Mouse (Mus musculus): ENCODE data around the gene Dram1. TPM values are rescaled to one million over a fixed set of nuclear protein-coding genes. Genes with fewer than 3 reads are reported as not detected.
A peak's percentile ranks its signal among the peaks of the same experiment; 100 is the strongest.

The Dram1 gene
- total RNA-seq, 1 experiment = 3.3 TPM

DNA sequence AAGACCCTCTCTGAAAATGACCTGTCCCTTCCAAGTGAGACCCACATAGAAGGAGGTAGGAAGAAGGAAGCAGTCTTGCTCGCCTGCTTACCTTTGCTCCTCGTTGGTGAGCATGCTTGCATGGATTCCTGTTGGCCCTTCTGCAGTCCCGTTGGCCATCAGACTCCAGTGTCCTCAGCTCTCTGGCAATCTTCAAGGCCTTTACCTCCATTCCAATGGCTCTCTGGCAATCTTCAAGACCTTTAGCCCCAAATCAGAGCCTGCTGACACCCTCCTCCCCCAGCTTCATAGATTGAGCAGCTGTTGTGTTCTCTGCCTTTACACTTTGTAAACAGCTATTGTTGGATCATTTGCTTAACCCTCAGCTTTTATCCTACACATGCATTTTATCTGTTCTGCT lies 14.7 kb downstream of the Dram1 start:
- Histone ChIP-seq H3K27ac (ENCODE audit: insufficient read depth, low read depth, low read length, poor library complexity, severe bottlenecking) (no peak overlapping the region), H3K9ac (ENCODE audit: insufficient read depth, low read depth, low read length, poor library complexity, severe bottlenecking) (no peak overlapping the region), H3K36me3 (ENCODE audit: control insufficient read depth, insufficient read depth, low read length, poor library complexity, severe bottlenecking) (no peaks in the 10 kb centered on the region), H3K4me3 (ENCODE audit: insufficient read depth in 1 of 2, low read depth in 1 of 2, low read length in 2 of 2, poor library complexity in 1 of 2, severe bottlenecking in 1 of 2) (no peak overlapping the region), H3K9me3 (ENCODE audit: control insufficient read depth, insufficient read depth, low read depth, low read length) (no peaks in the 10 kb centered on the region), H3K4me1 (ENCODE audit: control insufficient read depth in 2 of 2, insufficient read depth in 2 of 2, low read length in 2 of 2, poor library complexity in 1 of 2) (no peaks in the 10 kb centered on the region)
- TF ChIP-seq CHD2 (IDR thresholded peaks at IDR 0.05; ENCODE audit: low read depth, low read length) (no peak), ZNF384 (IDR thresholded peaks at IDR 0.05; ENCODE audit: low read depth, low read length) (no peak), ZC3H11A (IDR thresholded peaks at IDR 0.05; ENCODE audit: borderline replicate concordance, low read depth, low read length) (no peak)
- no peak for DNase-seq (ENCODE audit: low read depth, low spot score)
- in situ Hi-C loops (cut with MboI; ENCODE audit: low sequenced_read_pairs in 2 of 2, unreplicated experiment in 2 of 2) = no loop called here

DNA sequence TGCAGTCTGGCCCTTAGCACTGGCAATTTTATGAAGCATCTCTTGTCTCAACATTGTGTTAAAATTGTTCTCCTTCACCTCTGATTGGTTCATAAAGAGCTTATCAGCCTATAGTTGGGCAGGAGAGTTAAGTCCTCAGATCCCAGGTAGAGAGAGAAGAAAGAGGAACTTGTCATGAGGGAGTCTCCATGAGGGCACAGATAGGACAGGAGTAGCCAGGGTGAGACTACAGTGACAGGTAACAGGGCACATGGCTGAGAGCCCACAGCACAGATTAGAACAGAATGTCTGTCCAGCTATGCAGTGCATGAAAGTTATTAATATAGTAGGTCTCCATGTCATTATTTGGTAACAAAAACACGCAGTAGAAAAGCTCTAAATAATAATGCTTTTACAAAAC lies 16.7 kb downstream of the Dram1 start:
- Histone ChIP-seq H3K36me3 (ENCODE audit: control insufficient read depth, insufficient read depth, low read length, poor library complexity, severe bottlenecking) (no peaks in the 10 kb centered on the region), H3K9ac (ENCODE audit: insufficient read depth, low read depth, low read length, poor library complexity, severe bottlenecking) (no peak overlapping the region), H3K9me3 (ENCODE audit: control insufficient read depth, insufficient read depth, low read depth, low read length) (no peaks in the 10 kb centered on the region), H3K4me3 (ENCODE audit: insufficient read depth in 1 of 2, low read depth in 1 of 2, low read length in 2 of 2, poor library complexity in 1 of 2, severe bottlenecking in 1 of 2) (no peak overlapping the region), H3K27ac (ENCODE audit: insufficient read depth, low read depth, low read length, poor library complexity, severe bottlenecking) (no peak overlapping the region), H3K4me1 (ENCODE audit: control insufficient read depth in 2 of 2, insufficient read depth in 2 of 2, low read length in 2 of 2, poor library complexity in 1 of 2) (no peaks in the 10 kb centered on the region)
- no peak for TF ChIP-seq ZC3H11A (IDR thresholded peaks at IDR 0.05; ENCODE audit: borderline replicate concordance, low read depth, low read length)
- TF ChIP-seq ZNF384 (IDR thresholded peaks at IDR 0.05; ENCODE audit: low read depth, low read length) = no peak
- no peak for TF ChIP-seq MAFK (IDR thresholded peaks at IDR 0.05; ENCODE audit: insufficient read depth, low read depth, low read length)
- no peak for TF ChIP-seq CHD2 (IDR thresholded peaks at IDR 0.05; ENCODE audit: low read depth, low read length)
- no peak for TF ChIP-seq HCFC1 (IDR thresholded peaks at IDR 0.05; ENCODE audit: borderline replicate concordance, insufficient read depth, low read length)
- in situ Hi-C loops (cut with MboI; ENCODE audit: low sequenced_read_pairs in 2 of 2, unreplicated experiment in 2 of 2) = no loop called here
- no peak for DNase-seq (ENCODE audit: low read depth, low spot score)

DNA sequence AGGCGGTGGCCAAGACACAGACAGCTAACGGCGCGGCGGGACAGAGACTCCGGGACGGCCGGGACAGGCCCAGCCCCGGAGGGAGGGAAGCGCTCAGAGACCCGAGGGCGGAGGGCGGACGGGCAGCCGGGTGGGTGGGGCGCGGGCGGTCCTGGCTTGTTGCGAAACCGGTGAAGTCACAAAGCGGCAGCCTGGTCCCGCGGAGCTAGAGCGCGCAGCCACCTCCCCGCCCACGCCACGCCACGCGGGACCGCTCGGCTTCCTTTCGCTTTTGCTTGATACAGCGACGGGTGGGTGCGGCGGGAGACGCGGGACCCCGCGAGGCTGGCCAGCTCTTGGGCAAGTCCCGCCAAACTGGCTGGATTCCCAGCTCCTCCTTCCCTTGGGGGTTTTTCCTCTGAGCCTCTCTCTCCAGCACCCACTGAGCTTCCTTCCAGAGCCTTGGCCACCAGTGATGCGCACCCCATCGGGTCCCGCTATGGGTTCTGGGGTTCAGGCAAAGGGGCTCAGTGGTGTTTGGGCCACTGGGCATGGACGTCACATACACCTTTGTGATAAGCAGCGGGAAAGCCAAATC lies 21.8 kb downstream of the Dram1 start:
- TF ChIP-seq CHD2 (IDR thresholded peaks at IDR 0.05; ENCODE audit: low read depth, low read length) = no peak
- TF ChIP-seq ZC3H11A (IDR thresholded peaks at IDR 0.05; ENCODE audit: borderline replicate concordance, low read depth, low read length) = no peak
- in situ Hi-C loops (cut with MboI; ENCODE audit: low sequenced_read_pairs in 2 of 2, unreplicated experiment in 2 of 2) = no loop called here
- H3K4me3 ChIP-seq (ENCODE audit: insufficient read depth in 1 of 2, low read depth in 1 of 2, low read length in 2 of 2, poor library complexity in 1 of 2, severe bottlenecking in 1 of 2) = peak overlapping the region; percentile 70 to 77
- DNase-seq (ENCODE audit: low read depth, low spot score) = no peak
- no peaks in the 10 kb centered on the region for H3K9me3 ChIP-seq (ENCODE audit: control insufficient read depth, insufficient read depth, low read depth, low read length)
- H3K27ac ChIP-seq (ENCODE audit: insufficient read depth, low read depth, low read length, poor library complexity, severe bottlenecking) = no peak overlapping the region
- H3K36me3 ChIP-seq (ENCODE audit: control insufficient read depth, insufficient read depth, low read length, poor library complexity, severe bottlenecking) = no peaks in the 10 kb centered on the region
- peaks cover 0 to 5% of the 10 kb centered on the region in 2 experiments; a peak in 1 of 4 replicates for H3K4me1 ChIP-seq (ENCODE audit: control insufficient read depth in 2 of 2, insufficient read depth in 2 of 2, low read length in 2 of 2, poor library complexity in 1 of 2)
- H3K9ac ChIP-seq (ENCODE audit: insufficient read depth, low read depth, low read length, poor library complexity, severe bottlenecking) = peak overlapping the region; percentile 39; the same call in 1 of the 2 replicates

DNA sequence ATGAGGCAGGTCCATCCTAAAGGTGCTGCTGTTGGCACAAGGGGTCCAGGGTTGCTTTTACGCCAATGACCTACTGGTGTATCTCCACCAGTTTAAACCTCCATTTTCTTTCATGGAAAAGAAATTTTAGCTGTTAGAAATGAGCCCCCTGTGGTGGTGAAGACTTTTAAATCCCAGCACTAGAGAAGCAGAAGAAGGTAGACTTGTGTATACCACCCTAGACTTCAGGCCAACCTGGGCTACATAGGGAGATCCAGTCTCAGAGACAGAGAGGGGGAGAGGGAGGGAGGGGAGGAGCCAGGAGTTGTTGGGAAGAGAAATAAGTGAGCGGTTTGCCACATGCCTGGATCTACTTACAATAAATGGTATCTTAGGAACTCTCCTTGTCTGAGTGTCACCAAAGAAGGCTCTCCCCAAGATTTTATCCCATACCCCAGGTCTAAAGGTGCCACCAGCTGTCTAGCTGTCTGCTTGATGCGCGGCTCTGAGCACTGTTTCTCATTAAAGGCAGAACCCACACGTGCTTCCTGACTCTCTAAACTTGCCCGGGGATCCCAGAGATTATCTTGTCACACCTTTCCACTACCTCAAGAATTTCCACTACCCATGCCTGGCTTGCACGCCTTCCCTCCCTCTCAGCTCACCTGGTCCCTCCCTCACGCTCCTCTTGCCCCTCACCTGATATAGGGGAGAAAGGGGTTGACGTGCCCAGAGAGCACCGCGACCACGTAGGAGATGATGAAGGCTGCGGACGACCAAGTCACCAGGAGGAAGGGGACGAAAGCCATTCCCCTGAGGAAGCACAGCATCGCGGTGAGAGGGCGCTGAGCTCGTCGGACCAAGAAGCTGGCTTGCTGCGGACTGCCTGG lies 22.5 kb downstream of the Dram1 start:
- no peak for DNase-seq (ENCODE audit: low read depth, low spot score)
- H3K9me3 ChIP-seq (ENCODE audit: control insufficient read depth, insufficient read depth, low read depth, low read length) = no peaks in the 10 kb centered on the region
- in situ Hi-C loops (cut with MboI; ENCODE audit: low sequenced_read_pairs in 2 of 2, unreplicated experiment in 2 of 2) = no loop called here
- H3K36me3 ChIP-seq (ENCODE audit: control insufficient read depth, insufficient read depth, low read length, poor library complexity, severe bottlenecking) = no peaks in the 10 kb centered on the region
- H3K4me1 ChIP-seq (ENCODE audit: control insufficient read depth in 2 of 2, insufficient read depth in 2 of 2, low read length in 2 of 2, poor library complexity in 1 of 2) = peaks cover 0 to 5% of the 10 kb centered on the region in 2 experiments; a peak in 1 of 4 replicates
- H3K9ac ChIP-seq (ENCODE audit: insufficient read depth, low read depth, low read length, poor library complexity, severe bottlenecking) = peak overlapping the region; percentile 39; the same call in 1 of the 2 replicates
- peak overlapping the region; percentile 70 to 77 for H3K4me3 ChIP-seq (ENCODE audit: insufficient read depth in 1 of 2, low read depth in 1 of 2, low read length in 2 of 2, poor library complexity in 1 of 2, severe bottlenecking in 1 of 2)
- no peak for TF ChIP-seq MAFK (IDR thresholded peaks at IDR 0.05; ENCODE audit: insufficient read depth, low read depth, low read length)
- no peak for TF ChIP-seq ZNF384 (IDR thresholded peaks at IDR 0.05; ENCODE audit: low read depth, low read length)
- no peak for TF ChIP-seq HCFC1 (IDR thresholded peaks at IDR 0.05; ENCODE audit: borderline replicate concordance, insufficient read depth, low read length)
- TF ChIP-seq CHD2 (IDR thresholded peaks at IDR 0.05; ENCODE audit: low read depth, low read length) = no peak
- TF ChIP-seq ZC3H11A (IDR thresholded peaks at IDR 0.05; ENCODE audit: borderline replicate concordance, low read depth, low read length) = no peak
- no peak overlapping the region for H3K27ac ChIP-seq (ENCODE audit: insufficient read depth, low read depth, low read length, poor library complexity, severe bottlenecking)

All from ES-E14 (cell line).